Mouse (Mus musculus): ENCODE data around the gene Gm13272. TPM values are rescaled to one million over a fixed set of nuclear protein-coding genes. Genes with fewer than 3 reads are reported as not detected.
"Not testable (repeated sequence)": the region's sequence is repeated elsewhere in the genome, so short reads cannot be mapped to it uniquely, and the experiment has no call there.

The Gm13272 gene
- total and polyA plus RNA-seq, 2 experiments from 2014 or later = not detected

DNA sequence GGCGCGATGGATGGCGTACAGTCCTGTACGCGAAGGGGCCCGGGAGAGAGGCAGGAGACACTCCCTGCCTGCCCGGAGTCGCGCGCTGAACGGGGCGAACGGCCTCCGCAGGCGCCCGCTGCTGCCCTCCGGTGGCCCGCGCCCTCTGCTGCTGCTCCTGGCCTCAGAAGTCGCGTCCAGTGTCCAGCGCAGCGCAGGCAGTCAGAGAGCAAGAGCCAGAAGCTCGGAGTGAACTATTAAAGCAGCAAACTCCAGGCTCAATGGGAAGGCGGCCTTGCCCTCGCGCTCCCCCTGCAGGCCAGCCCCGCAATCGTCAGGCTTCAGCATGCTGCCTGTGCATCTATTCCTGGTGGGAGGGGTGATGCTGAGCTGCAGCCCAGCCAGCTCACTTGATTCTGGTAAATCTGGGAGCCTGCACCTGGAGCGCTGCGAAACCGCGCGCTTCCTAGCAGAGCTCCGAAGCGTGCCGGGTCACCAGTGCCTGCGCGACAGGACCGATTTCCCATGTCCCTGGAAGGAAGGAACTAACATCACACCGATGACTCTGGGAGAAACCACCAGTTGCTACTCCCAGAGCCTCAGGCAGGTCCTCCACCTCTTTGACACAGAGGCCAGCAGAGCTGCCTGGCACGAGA is 16.1 kb upstream of the Gm13272 start:
- not testable (repeated sequence) for H3K9me3 ChIP-seq (ENCODE audit: low read length); H3K27ac ChIP-seq (ENCODE audit: low read depth, low read length); H3K36me3 ChIP-seq (ENCODE audit: insufficient read depth); H3K9ac ChIP-seq; ATAC-seq; H3K4me1 ChIP-seq (ENCODE audit: insufficient read depth); H3K27me3 ChIP-seq (ENCODE audit: insufficient read depth, low read length)
- 3% methylated on average over 26 of the region's 42 CpGs for WGBS
- Histone ChIP-seq H3K4me3 (ENCODE audit: low read depth, low read length) (peak overlapping the region; percentile 23), H3K4me2 (ENCODE audit: low read depth) (peak overlapping the region; percentile 56)
- TF ChIP-seq CTCF (IDR thresholded peaks at IDR 0.05; ENCODE audit: low read depth) = peak; percentile 64
- DNase-seq = peak; percentile 32

GRCm38 (mm10) chr4:88773534-88773933 is 6.1 kb upstream of the Gm13272 start, which contains the start of gene Gm13290:
Gene Gm13290 (plus strand): TSS chr4:88773834.
- not testable (repeated sequence) for H3K4me2 ChIP-seq (ENCODE audit: low read depth); H3K9me3 ChIP-seq (ENCODE audit: low read length); H3K9ac ChIP-seq; DNase-seq; H3K4me1 ChIP-seq (ENCODE audit: insufficient read depth); ATAC-seq; H3K4me3 ChIP-seq (ENCODE audit: low read depth, low read length); H3K36me3 ChIP-seq (ENCODE audit: insufficient read depth); H3K27me3 ChIP-seq (ENCODE audit: insufficient read depth, low read length); H3K27ac ChIP-seq (ENCODE audit: low read depth, low read length)
- WGBS = no CpG with 5 or more reads among the region's 32 CpGs

GRCm38 (mm10) chr4:88776622-88777021 is 3.0 kb upstream of the Gm13272 start, which contains the start of gene Gm13289:
Gene Gm13289 (plus strand): TSS chr4:88776922.
- H3K27me3 ChIP-seq (ENCODE audit: insufficient read depth, low read length); H3K9ac ChIP-seq; H3K36me3 ChIP-seq (ENCODE audit: insufficient read depth); ATAC-seq; H3K4me1 ChIP-seq (ENCODE audit: insufficient read depth); H3K4me3 ChIP-seq (ENCODE audit: low read depth, low read length); DNase-seq; H3K4me2 ChIP-seq (ENCODE audit: low read depth); H3K27ac ChIP-seq (ENCODE audit: low read depth, low read length); H3K9me3 ChIP-seq (ENCODE audit: low read length): not testable (repeated sequence)
- no CpG with 5 or more reads among the region's 29 CpGs for WGBS

GRCm38 (mm10) chr4:88780320-88780719 is 670 bp downstream of the Gm13272 start:
- H3K36me3 ChIP-seq (ENCODE audit: insufficient read depth); H3K4me1 ChIP-seq (ENCODE audit: insufficient read depth); H3K27ac ChIP-seq (ENCODE audit: low read depth, low read length); H3K4me2 ChIP-seq (ENCODE audit: low read depth); H3K9me3 ChIP-seq (ENCODE audit: low read length); ATAC-seq; H3K27me3 ChIP-seq (ENCODE audit: insufficient read depth, low read length); H3K9ac ChIP-seq; DNase-seq; H3K4me3 ChIP-seq (ENCODE audit: low read depth, low read length): not testable (repeated sequence)
- 59% methylated on average over 14 of the region's 18 CpGs for WGBS

DNA sequence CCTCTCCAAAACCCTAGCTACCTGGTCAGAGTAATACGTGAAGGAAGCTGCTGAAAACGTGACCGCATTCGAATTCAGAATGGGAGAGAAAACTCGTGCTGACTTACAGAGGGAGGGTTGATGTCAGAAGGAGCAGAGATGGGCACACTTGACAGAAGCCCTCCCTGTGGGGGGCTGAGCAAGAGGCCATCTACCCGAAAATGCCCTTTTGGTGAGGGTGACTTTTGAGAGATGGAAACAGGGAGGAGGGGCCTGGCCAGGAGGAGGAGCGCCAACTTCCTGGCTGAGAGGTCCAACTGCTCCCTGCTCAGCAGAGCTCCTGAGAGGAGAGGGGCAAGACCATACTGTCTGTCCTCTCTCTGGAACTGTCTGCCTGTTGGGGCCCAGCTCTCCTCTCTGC is 2.2 kb downstream of the Gm13272 start, which contains the start of gene Ifnz:
Gene Ifnz, plus strand, starts transcription at position 301 of the 400 bp plus-strand sequence.
- not testable (repeated sequence) for H3K36me3 ChIP-seq (ENCODE audit: insufficient read depth); H3K4me3 ChIP-seq (ENCODE audit: low read depth, low read length); H3K27me3 ChIP-seq (ENCODE audit: insufficient read depth, low read length); H3K9ac ChIP-seq; DNase-seq; H3K9me3 ChIP-seq (ENCODE audit: low read length); H3K27ac ChIP-seq (ENCODE audit: low read depth, low read length); H3K4me1 ChIP-seq (ENCODE audit: insufficient read depth); ATAC-seq
- 18% methylated on average over 2 of the region's 7 CpGs for WGBS
- H3K4me2 ChIP-seq (ENCODE audit: low read depth) = peak within 1 kb of the TSS; percentile 34; the same call in 1 of the 2 replicates

GRCm38 (mm10) chr4:88782335-88782734 is 2.7 kb downstream of the Gm13272 start:
- not testable (repeated sequence) for H3K4me3 ChIP-seq (ENCODE audit: low read depth, low read length); DNase-seq; H3K27ac ChIP-seq (ENCODE audit: low read depth, low read length); H3K9ac ChIP-seq; H3K9me3 ChIP-seq (ENCODE audit: low read length); H3K36me3 ChIP-seq (ENCODE audit: insufficient read depth); H3K27me3 ChIP-seq (ENCODE audit: insufficient read depth, low read length); ATAC-seq; H3K4me1 ChIP-seq (ENCODE audit: insufficient read depth)
- WGBS = 0% methylated on average over 3 of the region's 31 CpGs
- H3K4me2 ChIP-seq (ENCODE audit: low read depth) = peak overlapping the region; percentile 34; the same call in 1 of the 2 replicates

DNA sequence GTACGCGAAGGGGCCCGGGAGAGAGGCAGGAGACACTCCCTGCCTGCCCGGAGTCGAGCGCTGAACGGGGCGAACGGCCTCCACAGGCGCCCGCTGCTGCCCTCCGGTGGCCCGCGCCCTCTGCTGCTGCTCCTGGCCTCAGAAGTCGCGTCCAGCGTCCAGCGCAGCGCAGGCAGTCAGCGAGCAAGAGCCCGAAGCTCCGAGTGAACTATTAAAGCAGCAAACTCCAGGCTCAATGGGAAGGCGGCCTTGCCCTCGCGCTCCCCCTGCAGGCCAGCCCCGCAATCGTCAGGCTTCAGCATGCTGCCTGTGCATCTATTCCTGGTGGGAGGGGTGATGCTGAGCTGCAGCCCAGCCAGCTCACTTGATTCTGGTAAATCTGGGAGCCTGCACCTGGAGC is 5.8 kb downstream of the Gm13272 start, which contains the start of gene Gm13276:
Gene Gm13276, plus strand, starts transcription at position 301 of the 400 bp plus-strand sequence.
- not testable (repeated sequence) for DNase-seq

More for the DNA sequence above, 5.8 kb downstream of the Gm13272 start, which contains the start of gene Gm13276:
- not testable (repeated sequence) for H3K27ac ChIP-seq (ENCODE audit: low read depth, low read length); H3K9me3 ChIP-seq (ENCODE audit: low read length); ATAC-seq; H3K27me3 ChIP-seq (ENCODE audit: insufficient read depth, low read length); H3K9ac ChIP-seq; H3K4me2 ChIP-seq (ENCODE audit: low read depth); H3K4me1 ChIP-seq (ENCODE audit: insufficient read depth); H3K4me3 ChIP-seq (ENCODE audit: low read depth, low read length); H3K36me3 ChIP-seq (ENCODE audit: insufficient read depth)
- no CpG with 5 or more reads among the region's 27 CpGs for WGBS

Data from forebrain, postnatal 0 days (tissue).